Mouse (Mus musculus) limb, embryonic 10.5 days (tissue): ENCODE measurements at regions not wholly inside any gene's neighbourhood (a gene's known extent, or its start where the extent isn't known, plus 50 kb on each side); places are given as distances from the start of the nearest gene placed in this dataset.

ENCODE experiments used
- DNase-seq: peaks from one replicate; pipeline ENCODE4 v3.0.0-alpha.2; 2017; ENCODE audit warnings: low spot score
- H3K27ac ChIP-seq: fragments of 300-500 bp; sonication (generic); 2 replicates; pipeline ENCODE4 v1.5.1; 2016; ENCODE audit warnings: mild to moderate bottlenecking
- H3K27me3 ChIP-seq: fragments of 300-500 bp; sonication (generic); 2 replicates; pipeline ENCODE4 v1.6.1; 2016; ENCODE audit warnings: low read depth, mild to moderate bottlenecking; ENCODE audit not compliant: poor library complexity, severe bottlenecking
- H3K36me3 ChIP-seq: fragments of 300-500 bp; sonication (generic); 2 replicates; pipeline ENCODE4 v1.6.1; 2016; ENCODE audit warnings: mild to moderate bottlenecking, moderate library complexity
- H3K4me1 ChIP-seq: fragments of 300-500 bp; sonication (generic); 2 replicates; pipeline ENCODE4 v1.6.1; 2016
- H3K4me3 ChIP-seq: fragments of 300-500 bp; sonication (generic); 2 replicates; pipeline ENCODE4 v1.5.1; 2016; ENCODE audit warnings: mild to moderate bottlenecking, moderate library complexity
- H3K9me3 ChIP-seq: fragments of 300-500 bp; sonication (generic); replicated peaks from 2 replicates; pipeline ENCODE4 v1.6.1; 2016; ENCODE audit warnings: mild to moderate bottlenecking
- WGBS: fragments of 180-500 bp; shearing (Covaris S2); methylation state at CpG from one replicate; pipeline ENCODE4 v1.1.7; 2016; 5-methylcytosine and 5-hydroxymethylcytosine counted together

DNA sequence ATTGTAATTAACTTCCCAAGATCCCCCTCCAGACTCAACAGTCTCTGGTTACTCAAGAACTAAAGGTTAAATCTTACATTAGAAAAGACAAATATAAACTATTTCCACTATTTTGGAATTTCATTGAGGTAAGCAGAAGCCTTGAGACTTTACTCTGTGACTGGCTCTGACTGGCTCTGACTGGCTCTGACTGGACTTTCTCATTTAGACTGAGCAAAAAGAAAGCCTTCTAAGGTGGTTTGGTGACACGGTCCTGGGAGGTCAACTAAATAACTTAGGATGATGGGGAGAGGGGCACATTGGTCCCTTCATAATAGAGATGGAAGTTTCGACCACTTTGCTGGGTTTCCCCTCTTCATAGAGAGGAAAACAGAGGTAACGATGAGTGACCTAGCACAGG lies 243.3 kb upstream of the Nfe2l3 start:
- DNase-seq, result no peak
- 80% methylated on average over 3 of the region's 3 CpGs for WGBS
- H3K4me1 ChIP-seq, result peaks cover 82% of the 10 kb centered on the region
- peaks cover 43% of the 10 kb centered on the region for H3K27me3 ChIP-seq
- no peaks in the 10 kb centered on the region for H3K36me3 ChIP-seq
- H3K4me3 ChIP-seq, result no peak overlapping the region
- peak overlapping the region; percentile 44 for H3K27ac ChIP-seq
- no peaks in the 10 kb centered on the region for H3K9me3 ChIP-seq

DNA sequence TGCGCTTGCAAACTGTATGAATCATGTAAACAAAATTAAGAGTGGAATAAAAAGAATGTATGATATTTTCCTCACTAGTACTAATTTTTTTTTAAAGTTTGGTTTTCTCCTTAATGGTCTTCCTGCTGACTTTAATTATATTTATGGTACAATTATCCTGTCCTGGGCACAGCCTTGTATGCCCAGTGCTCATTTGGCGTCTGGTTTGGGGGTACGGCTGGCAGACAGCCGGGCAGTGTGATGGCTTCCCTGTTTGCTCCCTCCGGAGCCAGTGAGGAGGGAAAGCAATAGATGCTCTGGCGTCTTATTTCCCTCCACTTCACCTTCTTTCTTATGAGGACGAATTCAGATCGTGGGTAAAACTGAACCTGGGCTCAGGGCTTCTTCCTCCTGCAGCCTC lies 239.6 kb upstream of the Nfe2l3 start:
- peaks cover 83% of the 10 kb centered on the region for H3K4me1 ChIP-seq
- peak overlapping the region; percentile 28; the same call in 1 of the 2 replicates for H3K4me3 ChIP-seq
- H3K27me3 ChIP-seq, result peaks cover 18% of the 10 kb centered on the region; the same call in 1 of the 2 replicates

DNA sequence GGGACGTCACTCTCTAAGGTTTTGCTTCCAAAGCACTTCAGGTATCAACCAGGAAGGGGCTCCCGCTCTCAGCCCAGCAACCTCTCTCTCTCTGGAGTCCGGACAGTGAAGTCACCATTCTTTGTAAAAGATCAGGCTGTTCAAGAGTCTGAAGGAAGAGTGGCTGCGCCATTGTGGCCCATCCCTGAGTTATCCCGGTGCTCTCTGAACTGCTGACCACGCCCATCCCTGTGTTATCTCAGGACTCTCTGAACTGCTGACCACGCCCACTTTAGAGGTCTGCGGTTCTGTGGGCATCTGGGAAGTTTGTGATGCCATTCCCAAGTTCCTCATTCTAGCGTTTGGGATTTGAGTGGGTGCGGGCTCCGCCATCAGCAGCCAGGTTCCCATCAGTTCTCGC lies 239.1 kb upstream of the Nfe2l3 start:
- peaks cover 83% of the 10 kb centered on the region for H3K4me1 ChIP-seq
- H3K36me3 ChIP-seq, result no peaks in the 10 kb centered on the region
- peak overlapping the region; percentile 73 for H3K27ac ChIP-seq
- peak overlapping the region; percentile 28 for H3K4me3 ChIP-seq
- no peaks in the 10 kb centered on the region for H3K9me3 ChIP-seq
- DNase-seq, result no peak
- 16% methylated on average over 12 of the region's 12 CpGs for WGBS
- H3K27me3 ChIP-seq, result peaks cover 13% of the 10 kb centered on the region; the same call in 1 of the 2 replicates

More for the DNA sequence above, 239.6 kb upstream of the Nfe2l3 start:
- Histone ChIP-seq H3K9me3 (no peaks in the 10 kb centered on the region), H3K27ac (peak overlapping the region; percentile 73), H3K36me3 (no peaks in the 10 kb centered on the region)
- 31% methylated on average over 8 of the region's 8 CpGs for WGBS
- no peak for DNase-seq

DNA sequence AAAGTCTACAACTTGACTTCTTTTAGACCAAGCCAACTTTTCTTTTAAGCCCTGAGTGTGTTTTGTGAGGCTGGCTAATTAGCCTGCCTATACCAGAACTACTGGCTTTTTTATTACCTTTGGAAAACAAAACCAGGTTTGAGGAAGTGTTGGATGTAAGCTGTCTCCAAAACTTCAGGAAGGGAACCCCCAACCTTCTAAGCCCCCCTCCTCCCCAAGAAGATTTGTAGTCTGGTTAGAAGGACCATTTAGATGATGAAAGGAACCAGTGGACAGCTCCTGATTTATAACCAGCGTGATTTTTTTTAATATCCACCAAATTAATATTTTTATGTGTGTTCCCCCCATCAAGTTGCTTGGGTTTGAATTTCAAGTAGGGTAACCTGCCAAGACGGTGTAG lies 236.1 kb upstream of the Nfe2l3 start:
- Histone ChIP-seq H3K4me1 (peaks cover 91% of the 10 kb centered on the region), H3K36me3 (no peaks in the 10 kb centered on the region), H3K9me3 (no peaks in the 10 kb centered on the region), H3K27me3 (peaks cover 3% of the 10 kb centered on the region; the same call in 1 of the 2 replicates), H3K27ac (peak overlapping the region; percentile 86), H3K4me3 (peak overlapping the region; percentile 37; the same call in 1 of the 2 replicates)
- no peak for DNase-seq
- WGBS, result 14% methylated on average over 2 of the region's 2 CpGs

DNA sequence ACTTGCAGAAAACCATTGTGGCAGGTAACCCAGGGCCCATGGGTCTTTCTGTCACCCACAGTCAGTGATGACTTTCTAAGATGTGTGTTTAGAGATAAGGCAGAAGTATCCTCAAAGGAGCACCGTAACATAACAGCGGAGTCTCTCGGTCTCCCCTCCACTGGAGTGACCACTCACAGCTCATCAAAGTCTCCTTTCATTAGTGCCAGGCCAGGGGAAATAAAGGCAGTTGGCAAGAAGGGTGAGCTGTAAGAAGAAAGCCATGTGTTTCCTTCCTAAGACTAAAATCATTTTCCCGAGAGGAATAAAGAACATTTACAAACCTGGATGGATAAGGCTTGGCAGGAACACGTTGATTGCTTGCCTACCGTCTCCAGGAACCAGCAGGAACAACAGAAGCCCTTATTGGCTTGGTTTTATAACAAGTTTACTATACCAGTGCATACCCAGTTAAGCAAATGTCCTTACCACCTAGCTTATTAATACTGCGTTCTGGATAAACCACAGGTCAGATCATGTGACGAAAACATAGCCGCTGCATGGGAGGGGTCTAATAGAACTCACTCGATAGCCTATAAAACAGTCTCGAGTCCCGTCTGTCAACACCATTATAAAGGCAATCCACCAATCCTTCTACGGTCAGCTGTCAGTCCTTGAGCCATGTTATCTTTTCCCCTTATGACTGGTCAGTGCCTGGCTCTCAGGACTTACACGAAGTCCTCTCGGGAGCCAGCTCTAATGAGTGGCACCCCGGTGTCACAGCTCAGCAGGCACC lies 235.3 kb upstream of the Nfe2l3 start:
- Histone ChIP-seq H3K9me3 (no peaks in the 10 kb centered on the region), H3K36me3 (no peaks in the 10 kb centered on the region), H3K4me1 (peaks cover 90% of the 10 kb centered on the region), H3K27me3 (no peaks in the 10 kb centered on the region), H3K27ac (peak overlapping the region; percentile 86), H3K4me3 (peak overlapping the region; percentile 37)
- DNase-seq, result peak; percentile 67
- 25% methylated on average over 16 of the region's 16 CpGs for WGBS

DNA sequence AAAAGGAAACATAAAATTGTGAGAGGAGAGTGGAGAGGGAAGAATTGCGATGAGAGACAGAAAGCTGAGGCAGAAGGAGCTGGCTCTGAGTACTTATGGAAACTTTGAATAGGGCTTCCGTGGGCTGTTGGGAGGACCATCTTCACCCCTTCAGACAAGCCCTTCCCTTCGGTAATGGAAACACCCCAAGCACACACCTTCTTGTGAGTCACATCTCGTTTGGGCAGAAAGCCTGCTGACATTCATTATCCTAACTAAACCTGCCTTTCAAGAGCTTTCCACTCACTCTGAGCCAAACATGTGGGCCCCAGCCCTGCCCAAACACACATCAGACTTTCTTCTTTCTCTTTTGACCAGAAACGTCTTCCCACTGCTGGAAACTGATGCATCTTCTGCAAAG lies 232.3 kb upstream of the Nfe2l3 start:
- WGBS, result 48% methylated on average over 5 of the region's 5 CpGs
- Histone ChIP-seq H3K36me3 (no peaks in the 10 kb centered on the region), H3K27me3 (peaks cover 2% of the 10 kb centered on the region; the same call in 1 of the 2 replicates), H3K27ac (peak overlapping the region; percentile 66), H3K4me1 (peaks cover 79% of the 10 kb centered on the region), H3K4me3 (no peak overlapping the region), H3K9me3 (no peaks in the 10 kb centered on the region)
- peak; percentile 32 for DNase-seq

DNA sequence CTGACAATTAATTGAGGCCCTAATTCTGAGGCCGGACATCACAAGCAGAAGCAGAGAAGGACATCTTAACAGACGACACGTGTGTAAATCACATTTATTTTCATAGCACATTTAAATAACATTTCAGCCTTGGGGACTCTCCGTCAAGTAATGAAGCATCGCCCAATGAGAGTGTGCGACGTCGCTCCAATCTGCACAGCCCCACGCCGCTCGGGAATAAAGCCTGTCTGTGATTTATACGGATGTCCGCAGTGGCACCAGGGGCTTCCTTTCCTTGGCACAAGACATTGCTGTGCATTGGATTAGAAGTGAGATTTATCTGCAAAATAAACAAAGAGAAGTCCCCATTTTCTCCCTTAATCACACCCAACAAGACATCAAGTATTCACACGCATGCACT lies 231.6 kb upstream of the Nfe2l3 start:
- peak overlapping the region; percentile 66 for H3K27ac ChIP-seq
- peaks cover 6% of the 10 kb centered on the region; the same call in 1 of the 2 replicates for H3K27me3 ChIP-seq
- H3K9me3 ChIP-seq, result no peaks in the 10 kb centered on the region
- no peak overlapping the region for H3K4me3 ChIP-seq
- no peaks in the 10 kb centered on the region for H3K36me3 ChIP-seq
- no peak for DNase-seq
- peaks cover 73% of the 10 kb centered on the region for H3K4me1 ChIP-seq
- 83% methylated on average over 14 of the region's 14 CpGs for WGBS

DNA sequence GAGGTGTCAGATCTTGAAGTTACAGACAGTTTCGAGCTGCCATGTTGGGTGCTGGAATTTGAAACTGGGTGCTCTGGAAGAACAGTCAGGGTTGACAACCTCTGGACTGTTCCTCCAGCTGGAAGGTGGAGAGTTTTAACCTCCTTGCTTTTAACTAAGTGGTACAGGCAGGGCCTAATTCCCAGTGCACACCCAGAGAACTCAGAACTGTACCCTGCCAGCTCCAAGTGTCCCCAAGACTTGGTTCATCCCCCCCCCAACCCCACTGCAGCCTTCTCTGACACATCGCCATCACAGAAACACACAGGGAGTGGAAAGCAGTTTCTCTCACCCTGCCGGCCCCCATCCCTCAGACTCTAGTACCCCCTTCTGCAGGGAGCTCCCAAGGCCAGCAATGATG lies 228.2 kb upstream of the Nfe2l3 start:
- 77% methylated on average over 3 of the region's 3 CpGs for WGBS
- Histone ChIP-seq H3K4me1 (peaks cover 62% of the 10 kb centered on the region), H3K36me3 (no peaks in the 10 kb centered on the region), H3K9me3 (no peaks in the 10 kb centered on the region), H3K27me3 (peaks cover 18% of the 10 kb centered on the region; the same call in 1 of the 2 replicates), H3K4me3 (no peak overlapping the region), H3K27ac (no peak overlapping the region)
- no peak for DNase-seq

DNA sequence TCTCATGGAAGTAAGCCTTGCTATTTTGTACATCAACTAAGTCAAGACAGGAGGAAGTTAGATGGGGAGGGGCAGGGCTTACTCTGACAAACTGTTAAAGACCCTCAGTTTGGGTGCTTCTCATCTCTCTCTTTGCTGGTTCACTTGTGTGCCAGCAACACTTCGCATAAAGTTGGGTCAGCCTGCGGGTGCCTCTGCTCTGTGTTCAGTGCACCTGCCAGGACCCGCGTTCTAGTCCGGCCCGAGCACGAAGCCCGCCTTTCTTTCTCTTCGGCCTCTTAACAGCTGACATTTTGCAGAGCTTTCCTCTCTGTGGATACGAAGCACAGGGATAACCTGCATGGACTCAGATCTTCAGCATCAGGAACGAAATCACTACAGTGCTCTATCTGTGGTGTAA lies 227.1 kb upstream of the Nfe2l3 start:
- H3K36me3 ChIP-seq, result no peaks in the 10 kb centered on the region
- no peaks in the 10 kb centered on the region for H3K9me3 ChIP-seq
- DNase-seq, result no peak
- H3K4me1 ChIP-seq, result peaks cover 52% of the 10 kb centered on the region
- no peak overlapping the region for H3K4me3 ChIP-seq
- H3K27ac ChIP-seq, result no peak overlapping the region
- H3K27me3 ChIP-seq, result peaks cover 18% of the 10 kb centered on the region; the same call in 1 of the 2 replicates
- 83% methylated on average over 11 of the region's 11 CpGs for WGBS

DNA sequence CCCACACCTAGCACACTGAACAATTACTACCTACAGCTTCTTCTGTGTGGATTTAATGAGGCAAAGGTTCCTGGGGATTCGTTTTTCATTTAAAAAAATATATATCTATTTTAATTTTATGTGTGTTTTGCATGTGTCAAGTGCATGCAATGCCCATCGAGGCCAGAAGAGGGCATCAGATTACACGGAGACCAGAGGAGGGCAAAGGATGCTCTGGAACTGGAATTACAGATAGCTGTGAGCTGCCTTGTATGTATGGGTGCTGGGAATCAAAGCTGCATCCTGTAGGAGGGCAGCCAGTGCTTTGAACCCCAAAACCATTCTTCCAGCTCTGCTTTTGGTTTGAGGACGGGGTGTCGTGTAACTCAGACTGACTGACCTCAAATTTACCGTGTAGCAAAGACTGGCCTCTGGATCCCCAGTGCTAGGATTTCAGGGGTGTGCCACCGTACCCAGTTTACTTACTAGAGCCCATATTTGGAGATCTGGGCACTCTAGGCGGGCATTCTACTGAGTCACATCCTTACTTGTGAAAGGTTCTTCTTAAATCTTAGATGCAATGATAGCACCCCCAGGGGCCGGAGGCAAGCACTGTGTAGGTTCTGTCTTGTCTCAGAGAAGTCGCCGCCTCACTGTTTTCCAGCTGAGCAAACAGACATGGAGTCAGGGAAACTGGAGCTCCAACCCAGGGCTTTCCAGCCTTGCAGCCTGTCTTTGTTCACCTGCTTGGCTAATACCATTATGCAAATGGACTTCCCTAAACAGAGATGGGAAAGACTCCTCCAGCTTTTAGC lies 225.6 kb upstream of the Nfe2l3 start:
- H3K4me3 ChIP-seq, result peak overlapping the region; percentile 34; the same call in 1 of the 2 replicates
- H3K27me3 ChIP-seq, result peaks cover 18% of the 10 kb centered on the region; the same call in 1 of the 2 replicates
- DNase-seq, result peak; percentile 80
- H3K9me3 ChIP-seq, result no peaks in the 10 kb centered on the region
- peaks cover 52% of the 10 kb centered on the region for H3K4me1 ChIP-seq
- 13% methylated on average over 11 of the region's 11 CpGs for WGBS
- H3K36me3 ChIP-seq, result no peaks in the 10 kb centered on the region
- H3K27ac ChIP-seq, result peak overlapping the region; percentile 74

DNA sequence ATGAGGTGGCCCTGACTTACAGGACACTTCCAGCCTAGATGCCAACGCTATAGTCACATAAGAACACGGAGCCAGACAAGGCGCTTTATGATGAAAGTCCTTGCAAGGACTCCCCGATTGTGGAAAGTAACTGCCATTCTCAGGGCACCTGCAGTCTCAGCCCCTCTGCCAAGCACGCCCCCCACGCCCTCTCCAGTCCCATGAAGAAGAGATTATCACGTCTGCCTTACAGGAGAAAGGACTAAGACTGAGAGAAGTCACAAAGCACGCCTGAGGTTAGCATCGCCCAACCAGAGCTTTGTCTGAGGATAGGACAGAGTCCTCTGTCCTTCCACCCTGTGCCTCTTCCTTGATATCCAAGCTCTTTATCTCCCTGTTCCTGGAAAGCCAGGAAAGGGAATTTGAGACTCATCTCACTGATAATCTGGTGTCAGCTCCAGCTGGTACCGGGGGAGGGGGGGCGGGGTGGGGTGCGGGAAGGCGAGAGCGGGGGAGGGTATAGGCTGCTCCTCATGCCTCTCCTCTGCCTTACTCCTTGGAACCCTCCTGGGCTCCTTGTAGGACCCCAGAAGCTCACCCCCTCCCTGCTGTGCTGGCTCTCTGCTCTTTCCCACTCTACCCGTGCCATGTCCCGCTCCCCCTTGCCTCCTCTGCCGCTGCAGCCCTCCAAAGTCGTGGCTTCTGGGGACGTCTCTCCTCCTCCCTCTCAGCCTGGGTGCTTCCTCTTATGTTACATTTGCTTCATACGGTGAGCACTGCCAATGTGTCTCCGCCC lies 224.7 kb upstream of the Nfe2l3 start:
- Histone ChIP-seq H3K27me3 (peaks cover 18% of the 10 kb centered on the region; the same call in 1 of the 2 replicates), H3K4me1 (peaks cover 47% of the 10 kb centered on the region), H3K36me3 (no peaks in the 10 kb centered on the region), H3K27ac (peak overlapping the region; percentile 74), H3K9me3 (no peaks in the 10 kb centered on the region), H3K4me3 (peak overlapping the region; percentile 34)
- whole genome bisulfite sequencing, result 3% methylated on average over 21 of the region's 21 CpGs
- DNase-seq, result peak; percentile 46

DNA sequence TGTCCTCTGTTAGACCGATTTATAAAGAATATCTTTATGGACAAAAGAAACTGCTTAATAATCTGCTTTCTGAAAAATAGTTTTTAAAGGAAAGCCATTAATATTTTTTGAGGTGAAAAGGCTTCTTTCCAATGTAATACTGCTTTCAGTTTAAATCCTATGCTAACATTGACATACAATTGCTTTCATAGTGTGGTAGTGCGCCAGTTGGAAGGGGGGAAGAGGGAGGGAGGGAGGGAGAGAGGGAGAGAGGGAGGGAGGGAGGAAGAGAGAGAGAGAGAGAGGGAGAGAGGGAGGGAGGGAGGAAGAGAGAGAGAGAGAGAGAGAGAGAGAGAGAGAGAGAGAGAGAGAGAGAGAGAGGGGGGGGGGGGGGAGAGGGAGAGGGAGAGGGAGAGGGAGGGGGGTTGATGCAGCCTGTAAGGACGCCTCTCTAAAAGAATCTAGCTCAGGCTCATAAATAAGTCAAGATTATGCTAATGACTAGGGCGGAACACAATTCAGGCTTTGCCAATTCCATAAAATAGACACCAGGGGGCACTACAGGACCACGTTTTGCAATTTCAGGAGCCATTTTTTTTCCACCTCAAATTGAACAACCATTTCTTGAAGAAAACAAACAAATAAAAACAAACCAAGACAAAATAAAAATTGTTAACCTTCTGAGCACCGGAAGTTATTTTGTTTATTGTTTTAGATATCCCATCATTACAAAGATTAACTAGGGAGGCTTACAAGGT lies 223.6 kb upstream of the Nfe2l3 start:
- Histone ChIP-seq H3K27me3 (peaks cover 18% of the 10 kb centered on the region; the same call in 1 of the 2 replicates), H3K27ac (peak overlapping the region; percentile 75), H3K4me3 (no peak overlapping the region), H3K4me1 (peaks cover 46% of the 10 kb centered on the region), H3K36me3 (no peaks in the 10 kb centered on the region), H3K9me3 (no peaks in the 10 kb centered on the region)
- DNase-seq, result peak; percentile 80
- WGBS, result 3% methylated on average over 6 of the region's 6 CpGs
